Mouse (Mus musculus) hindbrain, embryonic 16.5 days (tissue): ENCODE results near the gene Catspere2. TPM values are rescaled to one million over a fixed set of nuclear protein-coding genes. Genes with fewer than 3 reads are reported as not detected.
"Not testable (repeated sequence)": the region's sequence is repeated elsewhere in the genome, so short reads cannot be mapped to it uniquely, and the experiment has no call there.

Experiments
- ATAC-seq: fragments of 200-750 bp; cut with Nextera tagmentation; 2 replicates; pipeline ENCODE4 v1.8.0; 2017; ENCODE audit warnings: moderate TSS enrichment, moderate library complexity
- H3K27ac ChIP-seq: fragments of 300-500 bp; sonication (generic); 2 replicates; pipeline ENCODE4 v1.5.1; 2014; ENCODE audit warnings: low read depth, mild to moderate bottlenecking, control low read depth, low read length, moderate library complexity
- H3K27me3 ChIP-seq: fragments of 300-500 bp; sonication (generic); replicated peaks from 2 replicates; pipeline ENCODE4 v1.6.1; 2014; ENCODE audit warnings: low read length; ENCODE audit not compliant: control insufficient read depth, insufficient read depth
- H3K36me3 ChIP-seq: fragments of 300-500 bp; sonication (generic); 2 replicates; pipeline ENCODE4 v1.6.1; 2014; ENCODE audit warnings: mild to moderate bottlenecking, low read length, moderate library complexity, mixed read lengths; ENCODE audit not compliant: control insufficient read depth, insufficient read depth
- H3K4me1 ChIP-seq: fragments of 300-500 bp; sonication (generic); 2 replicates; pipeline ENCODE4 v1.6.1; 2014; ENCODE audit warnings: low read depth, low read length; ENCODE audit not compliant: control insufficient read depth, insufficient read depth
- H3K4me2 ChIP-seq: fragments of 300-500 bp; sonication (generic); 2 replicates; pipeline ENCODE4 v1.6.1; 2014; ENCODE audit warnings: mild to moderate bottlenecking, low read length, control low read depth, moderate library complexity
- H3K4me3 ChIP-seq: fragments of 300-500 bp; sonication (generic); 2 replicates; pipeline ENCODE4 v1.5.1; 2014; ENCODE audit warnings: mild to moderate bottlenecking, low read length, control low read depth, moderate library complexity
- H3K9ac ChIP-seq: fragments of 300-500 bp; sonication (generic); 2 replicates; pipeline ENCODE4 v1.6.1; 2014; ENCODE audit warnings: low read depth, mild to moderate bottlenecking, control low read depth, low read length, moderate library complexity
- H3K9me3 ChIP-seq: fragments of 300-500 bp; sonication (generic); 2 replicates; pipeline ENCODE4 v1.6.1; 2014; ENCODE audit warnings: mild to moderate bottlenecking, low read length, moderate library complexity; ENCODE audit not compliant: control insufficient read depth
- WGBS: fragments of 180-500 bp; shearing (Covaris S2); extraction: QIAGEN DNeasy Blood & Tissue Kit; methylation state at CpG from one replicate; pipeline ENCODE4 v1.1.7; 2014; 5-methylcytosine and 5-hydroxymethylcytosine counted together
- polyA plus RNA-seq: library from polyadenylated mRNA; unstranded; fragments of >200 nt; fragmentation: Nextera tagmentation; extraction: Ambion mirVana; gene quantifications from 2 replicates; pipeline ENCODE4 v1.2.1, GENCODE M21; 2015

The Catspere2 gene
- 0.44 and 0.50 TPM in 2 replicates for polyA plus RNA-seq

GRCm38 (mm10) chr1:177983024-177983450 is at the start of gene Catspere2:
Catspere2 (plus strand) TSS chr1:177983423.
- not testable (repeated sequence) for H3K27me3 ChIP-seq, H3K9me3 ChIP-seq, H3K36me3 ChIP-seq, H3K4me1 ChIP-seq
- Histone ChIP-seq H3K4me2 (peak within 1 kb of the TSS; percentile 55), H3K27ac (peak within 1 kb of the TSS; percentile 77), H3K9ac (peak within 1 kb of the TSS; percentile 75), H3K4me3 (peak within 1 kb of the TSS; percentile 64)
- 0% methylated on average over 21 of the region's 21 CpGs for WGBS
- peak; percentile 99 for ATAC-seq

- not testable (repeated sequence) for H3K27me3 ChIP-seq, H3K36me3 ChIP-seq, H3K9me3 ChIP-seq, H3K4me2 ChIP-seq, H3K27ac ChIP-seq, H3K4me3 ChIP-seq, H3K9ac ChIP-seq, H3K4me1 ChIP-seq
- 0 out of 2 replicates have a peak, but pooled peaks have one; percentile 60 for ATAC-seq
- WGBS = 2% methylated on average over 3 of the region's 4 CpGs
These were observed 42.7 kb upstream of the Catspere2 start for GRCm38 (mm10) chr1:177940422-177940977.

- Histone ChIP-seq H3K4me3 (no peak overlapping the region), H3K36me3 (no peaks in the 10 kb centered on the region; the same call in 1 of the 2 replicates), H3K4me2 (no peak overlapping the region), H3K27me3 (no peaks in the 10 kb centered on the region), H3K4me1 (no peaks in the 10 kb centered on the region), H3K27ac (no peak overlapping the region), H3K9ac (no peak overlapping the region), H3K9me3 (no peaks in the 10 kb centered on the region; the same call in 1 of the 2 replicates)
- no peak for ATAC-seq
- 73% methylated on average over 1 of the region's 1 CpGs for WGBS
These were observed 1.9 kb upstream of the Catspere2 start for GRCm38 (mm10) chr1:177981276-177981675.

- peak overlapping the region; percentile 75 for H3K9ac ChIP-seq
- WGBS = 1% methylated on average over 24 of the region's 41 CpGs
- not testable (repeated sequence) for H3K4me1 ChIP-seq, H3K9me3 ChIP-seq, H3K27me3 ChIP-seq, H3K36me3 ChIP-seq
- H3K4me2 ChIP-seq = peak overlapping the region; percentile 55
- H3K4me3 ChIP-seq = peak overlapping the region; percentile 64
- H3K27ac ChIP-seq = peak overlapping the region; percentile 77
- ATAC-seq = peak; percentile 57
These were observed 359 bp downstream of the Catspere2 start for GRCm38 (mm10) chr1:177983582-177983981.

GRCm38 (mm10) chr1:177984206-177984605 is 983 bp downstream of the Catspere2 start:
- H3K9me3 ChIP-seq = no peaks in the 10 kb centered on the region; the same call in 1 of the 2 replicates
- H3K27me3 ChIP-seq = no peaks in the 10 kb centered on the region
- H3K4me3 ChIP-seq = peak overlapping the region; percentile 25
- H3K9ac ChIP-seq = no peak overlapping the region
- 64% methylated on average over 9 of the region's 9 CpGs for whole genome bisulfite sequencing
- ATAC-seq = no peak
- no peaks in the 10 kb centered on the region; the same call in 1 of the 2 replicates for H3K36me3 ChIP-seq
- no peaks in the 10 kb centered on the region for H3K4me1 ChIP-seq
- H3K4me2 ChIP-seq = peak overlapping the region; percentile 49
- H3K27ac ChIP-seq = no peak overlapping the region

GRCm38 (mm10) chr1:177987476-177987875 is 4.3 kb downstream of the Catspere2 start:
- not testable (repeated sequence) for H3K9ac ChIP-seq, H3K4me1 ChIP-seq, ATAC-seq, H3K4me3 ChIP-seq, H3K27ac ChIP-seq, H3K27me3 ChIP-seq, H3K36me3 ChIP-seq, H3K4me2 ChIP-seq, H3K9me3 ChIP-seq
- 74% methylated on average over 1 of the region's 1 CpGs for WGBS

GRCm38 (mm10) chr1:178072798-178073197 is 89.6 kb downstream of the Catspere2 start:
- not testable (repeated sequence) for H3K9ac ChIP-seq, H3K9me3 ChIP-seq, H3K4me3 ChIP-seq, H3K36me3 ChIP-seq, H3K27me3 ChIP-seq, H3K4me1 ChIP-seq, H3K4me2 ChIP-seq, ATAC-seq, H3K27ac ChIP-seq
- 65% methylated on average over 4 of the region's 4 CpGs for WGBS

- ATAC-seq, H3K4me1 ChIP-seq, H3K36me3 ChIP-seq: not testable (repeated sequence)
These were observed 114.6 kb downstream of the Catspere2 start for GRCm38 (mm10) chr1:178097865-178098264.

GRCm38 (mm10) chr1:178108514-178108913 is 125.3 kb downstream of the Catspere2 start:
- 70% methylated on average over 1 of the region's 1 CpGs for WGBS
- H3K27me3 ChIP-seq, H3K4me1 ChIP-seq, H3K9me3 ChIP-seq, H3K36me3 ChIP-seq, H3K4me3 ChIP-seq, H3K4me2 ChIP-seq, H3K27ac ChIP-seq, H3K9ac ChIP-seq, ATAC-seq: not testable (repeated sequence)

More at GRCm38 (mm10) chr1:178097865-178098264, 114.6 kb downstream of the Catspere2 start:
- H3K27ac ChIP-seq, H3K4me3 ChIP-seq, H3K9me3 ChIP-seq, H3K27me3 ChIP-seq, H3K9ac ChIP-seq, H3K4me2 ChIP-seq: not testable (repeated sequence)
